Mouse (Mus musculus) heart, embryonic 14.5 days (tissue): ENCODE data around the gene Yipf1. TPM values are rescaled to one million over a fixed set of nuclear protein-coding genes. Genes with fewer than 3 reads are reported as not detected.

Experiments
- ATAC-seq: fragments of 200-750 bp; cut with Nextera tagmentation; 2 replicates; pipeline ENCODE4 v1.8.0; 2017; ENCODE audit warnings: low read depth, moderate TSS enrichment; ENCODE audit not compliant: insufficient number of reproducible peaks, insufficient read depth, low FRiP score
- H3K27ac ChIP-seq, 2 experiments: fragments of 200-500 bp in 1 of 2; fragments of 300-500 bp in 1 of 2; sonication (generic) in 1 of 2; replicated peaks in 1 of 2; 2 replicates each; pipeline ENCODE4 v1.5.1; 2012 to 2014; ENCODE audit warnings: low read depth in 2 of 2, low read length in 2 of 2, control low read depth in 1 of 2, mild to moderate bottlenecking in 1 of 2, mixed read lengths in 1 of 2; ENCODE audit not compliant: control insufficient read depth in 1 of 2, insufficient read depth in 1 of 2
- H3K27me3 ChIP-seq: fragments of 300-500 bp; sonication (generic); 2 replicates; pipeline ENCODE4 v1.6.1; 2014; ENCODE audit warnings: mild to moderate bottlenecking, low read length, control low read depth; ENCODE audit not compliant: control insufficient read depth, insufficient read depth
- H3K36me3 ChIP-seq: fragments of 300-500 bp; sonication (generic); 2 replicates; pipeline ENCODE4 v1.6.1; 2014; ENCODE audit warnings: mild to moderate bottlenecking, control low read depth, low read length, mixed read lengths; ENCODE audit not compliant: control insufficient read depth, insufficient read depth
- H3K4me1 ChIP-seq, 2 experiments: fragments of 200-500 bp in 1 of 2; fragments of 300-500 bp in 1 of 2; sonication (generic) in 1 of 2; 2 replicates each; pipeline ENCODE4 v1.6.1; 2012 to 2014; ENCODE audit warnings: low read length in 2 of 2, control low read depth in 1 of 2, mixed read lengths in 1 of 2; ENCODE audit not compliant: control insufficient read depth in 2 of 2, insufficient read depth in 2 of 2
- H3K4me2 ChIP-seq: fragments of 300-500 bp; sonication (generic); 2 replicates; pipeline ENCODE4 v1.6.1; 2014; ENCODE audit warnings: mild to moderate bottlenecking, low read length
- H3K4me3 ChIP-seq, 2 experiments: fragments of 200-500 bp in 1 of 2; fragments of 300-500 bp in 1 of 2; sonication (generic) in 1 of 2; 2 replicates each; pipeline ENCODE4 v1.5.1; 2012 to 2014; ENCODE audit warnings: low read length in 2 of 2, mild to moderate bottlenecking in 2 of 2, control low read depth in 1 of 2, low read depth in 1 of 2, moderate library complexity in 1 of 2; ENCODE audit not compliant: control insufficient read depth in 1 of 2, insufficient read depth in 1 of 2
- H3K9ac ChIP-seq: fragments of 300-500 bp; sonication (generic); 2 replicates; pipeline ENCODE4 v1.6.1; 2014; ENCODE audit warnings: mild to moderate bottlenecking, low read length
- H3K9me3 ChIP-seq: fragments of 300-500 bp; sonication (generic); 2 replicates; pipeline ENCODE4 v1.6.1; 2016; ENCODE audit warnings: low read length, control low read depth; ENCODE audit not compliant: control insufficient read depth
- WGBS: fragments of 180-500 bp; shearing (Covaris S2); extraction: QIAGEN DNeasy Blood & Tissue Kit; methylation state at CpG from one replicate; pipeline ENCODE4 v1.1.7; 2014; 5-methylcytosine and 5-hydroxymethylcytosine counted together
- polyA plus RNA-seq: library from polyadenylated mRNA; unstranded; fragments of >200 nt; fragmentation: Nextera tagmentation; extraction: Ambion mirVana; gene quantifications from 2 replicates; pipeline ENCODE4 v1.2.1, GENCODE M21; 2014

Gene Yipf1
- polyA plus RNA-seq, 1 experiment from 2014 or later, result 49.7 TPM

DNA sequence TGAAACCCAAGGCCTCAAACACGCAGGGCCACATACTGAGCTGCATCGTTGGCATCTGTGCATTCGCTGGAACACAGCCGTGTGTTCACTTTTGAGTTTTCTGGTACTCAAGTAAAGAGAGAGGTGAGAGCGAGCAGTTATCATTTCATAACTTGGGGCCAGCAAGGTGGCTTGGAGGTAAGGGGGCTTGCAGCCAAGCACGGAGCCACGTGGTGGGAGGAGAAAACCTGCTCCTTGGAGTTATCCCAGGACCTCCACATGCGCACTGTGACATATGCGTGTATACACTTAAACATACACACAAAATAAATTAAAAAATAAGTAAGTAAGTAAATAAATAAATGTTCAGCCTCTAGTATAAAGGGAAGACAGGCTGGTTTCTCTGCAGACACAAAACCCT is 11.9 kb upstream of the Yipf1 start:
- Histone ChIP-seq H3K27me3 (0 out of 2 replicates have a peak, but pooled peaks cover 3% of the 10 kb centered on the region), H3K9me3 (no peaks in the 10 kb centered on the region), H3K9ac (no peak overlapping the region), H3K4me2 (no peak overlapping the region), H3K4me3 (no peak overlapping the region), H3K4me1 (no peaks in the 10 kb centered on the region; a peak in 1 of 4 replicates), H3K36me3 (no peaks in the 10 kb centered on the region), H3K27ac (no peak overlapping the region)
- 87% methylated on average over 9 of the region's 9 CpGs for WGBS
- ATAC-seq, result no peak

DNA sequence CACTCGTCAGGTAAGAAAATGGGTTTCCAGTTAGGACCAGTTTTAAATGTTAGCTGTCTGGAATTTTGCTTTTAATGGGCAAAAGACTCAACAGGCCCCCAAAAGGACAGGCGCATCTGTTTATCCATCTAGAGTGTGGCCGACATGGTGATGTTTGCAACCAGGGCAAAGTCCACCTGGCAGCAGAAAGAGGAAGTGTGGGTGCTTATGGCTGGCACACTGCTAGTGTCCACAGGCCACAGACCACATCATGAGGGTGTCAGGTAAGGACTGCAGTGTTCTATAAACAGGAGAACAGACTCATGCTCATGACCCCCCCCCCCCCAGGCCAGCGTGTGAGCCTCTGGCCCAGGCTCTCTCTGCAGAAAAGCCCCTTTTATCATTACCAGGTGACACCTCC is 11.3 kb upstream of the Yipf1 start:
- ATAC-seq, result no peak
- Histone ChIP-seq H3K4me2 (no peak overlapping the region), H3K4me3 (no peak overlapping the region), H3K36me3 (no peaks in the 10 kb centered on the region), H3K27me3 (0 out of 2 replicates have a peak, but pooled peaks cover 3% of the 10 kb centered on the region), H3K27ac (no peak overlapping the region), H3K9me3 (no peaks in the 10 kb centered on the region), H3K9ac (no peak overlapping the region), H3K4me1 (no peaks in the 10 kb centered on the region; a peak in 1 of 4 replicates)
- WGBS, result 67% methylated on average over 4 of the region's 4 CpGs

DNA sequence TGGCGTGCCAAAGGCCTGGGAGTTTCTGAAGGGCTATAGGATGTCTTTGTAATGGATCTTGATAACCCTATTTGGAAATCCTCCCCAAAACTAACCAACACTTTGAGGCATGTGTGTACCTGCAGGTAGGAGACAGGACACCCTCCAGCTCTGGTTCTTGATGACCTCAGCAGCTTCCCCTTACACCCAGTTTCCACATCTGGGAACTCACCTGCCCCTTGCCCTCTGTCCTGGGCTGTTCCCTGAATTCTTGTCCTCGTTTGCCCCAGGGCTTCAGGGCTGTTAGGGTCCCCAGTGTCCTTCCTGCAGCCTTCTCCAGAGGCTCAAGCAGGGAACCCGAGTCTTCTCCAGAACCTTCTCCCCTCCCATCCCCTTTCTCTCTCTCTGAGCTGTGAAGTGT is 10.6 kb upstream of the Yipf1 start:
- no peaks in the 10 kb centered on the region for H3K36me3 ChIP-seq
- no peak overlapping the region for H3K9ac ChIP-seq
- H3K27me3 ChIP-seq, result 0 out of 2 replicates have a peak, but pooled peaks cover 3% of the 10 kb centered on the region
- no peaks in the 10 kb centered on the region for H3K9me3 ChIP-seq
- no peak overlapping the region for H3K4me2 ChIP-seq
- no peak overlapping the region for H3K4me3 ChIP-seq
- WGBS, result 57% methylated on average over 3 of the region's 3 CpGs
- H3K27ac ChIP-seq, result no peak overlapping the region
- no peak for ATAC-seq
- H3K4me1 ChIP-seq, result no peaks in the 10 kb centered on the region; a peak in 1 of 4 replicates

GRCm38 (mm10) chr4:107306966-107307365 is 7.2 kb upstream of the Yipf1 start, which contains the start of gene Dio1:
TSS of gene Dio1 (minus strand) at chr4:107307169.
- H3K9me3 ChIP-seq, result no peaks in the 10 kb centered on the region
- no peak within 1 kb of the TSS for H3K9ac ChIP-seq
- no peak within 1 kb of the TSS for H3K4me3 ChIP-seq
- 0 out of 2 replicates have a peak, but pooled peaks cover 3% of the 10 kb centered on the region for H3K27me3 ChIP-seq
- 46% methylated on average over 6 of the region's 6 CpGs for WGBS
- H3K4me2 ChIP-seq, result no peak within 1 kb of the TSS
- H3K4me1 ChIP-seq, result no peaks in the 10 kb centered on the region; a peak in 1 of 4 replicates
- H3K36me3 ChIP-seq, result no peaks in the 10 kb centered on the region
- H3K27ac ChIP-seq, result no peak within 1 kb of the TSS
- ATAC-seq, result no peak

DNA sequence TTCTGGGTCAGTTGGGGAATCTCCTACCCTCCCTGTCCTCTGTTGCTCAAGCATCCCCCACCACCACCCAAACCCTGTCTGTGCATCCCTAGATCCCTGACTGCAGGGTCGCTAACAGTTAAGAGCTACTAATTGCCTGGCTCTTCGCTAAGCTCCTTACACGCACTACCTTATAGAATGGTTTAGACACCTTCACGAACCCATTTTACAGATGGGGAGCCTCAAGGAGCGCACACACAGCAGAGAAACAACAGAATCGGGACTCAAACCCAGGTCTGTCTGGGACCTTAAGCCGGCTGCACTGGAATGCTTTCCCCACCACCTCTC is 279 bp downstream of the Yipf1 start:
- H3K4me3 ChIP-seq, result peak overlapping the region; percentile 60 to 76
- H3K36me3 ChIP-seq, result peaks cover 31% of the 10 kb centered on the region
- H3K4me1 ChIP-seq, result peaks cover 3 to 5% of the 10 kb centered on the region in 2 experiments; a peak in 3 of 4 replicates
- H3K4me2 ChIP-seq, result peak overlapping the region; percentile 80
- no peak for ATAC-seq
- no peak overlapping the region for H3K27ac ChIP-seq
- WGBS, result 14% methylated on average over 7 of the region's 7 CpGs
- H3K27me3 ChIP-seq, result no peaks in the 10 kb centered on the region
- peak overlapping the region; percentile 74 for H3K9ac ChIP-seq
- no peaks in the 10 kb centered on the region for H3K9me3 ChIP-seq

- no peak for ATAC-seq
- Histone ChIP-seq H3K4me2 (no peak overlapping the region), H3K27ac (no peak overlapping the region), H3K36me3 (peaks cover 69% of the 10 kb centered on the region), H3K27me3 (no peaks in the 10 kb centered on the region), H3K9me3 (no peaks in the 10 kb centered on the region), H3K4me1 (peaks cover 3 to 5% of the 10 kb centered on the region in 2 experiments; a peak in 3 of 4 replicates), H3K9ac (no peak overlapping the region), H3K4me3 (no peak overlapping the region)
- WGBS, result 71% methylated on average over 8 of the region's 8 CpGs
These were observed 4.5 kb downstream of the Yipf1 start for GRCm38 (mm10) chr4:107318646-107319045.

GRCm38 (mm10) chr4:107321041-107321440 is 6.9 kb downstream of the Yipf1 start:
- H3K4me2 ChIP-seq, result no peak overlapping the region
- WGBS, result 85% methylated on average over 2 of the region's 2 CpGs
- no peaks in the 10 kb centered on the region for H3K4me1 ChIP-seq
- no peak overlapping the region for H3K9ac ChIP-seq
- ATAC-seq, result no peak
- no peaks in the 10 kb centered on the region for H3K27me3 ChIP-seq
- H3K9me3 ChIP-seq, result no peaks in the 10 kb centered on the region
- H3K36me3 ChIP-seq, result peaks cover 75% of the 10 kb centered on the region
- no peak overlapping the region for H3K4me3 ChIP-seq
- H3K27ac ChIP-seq, result no peak overlapping the region

DNA sequence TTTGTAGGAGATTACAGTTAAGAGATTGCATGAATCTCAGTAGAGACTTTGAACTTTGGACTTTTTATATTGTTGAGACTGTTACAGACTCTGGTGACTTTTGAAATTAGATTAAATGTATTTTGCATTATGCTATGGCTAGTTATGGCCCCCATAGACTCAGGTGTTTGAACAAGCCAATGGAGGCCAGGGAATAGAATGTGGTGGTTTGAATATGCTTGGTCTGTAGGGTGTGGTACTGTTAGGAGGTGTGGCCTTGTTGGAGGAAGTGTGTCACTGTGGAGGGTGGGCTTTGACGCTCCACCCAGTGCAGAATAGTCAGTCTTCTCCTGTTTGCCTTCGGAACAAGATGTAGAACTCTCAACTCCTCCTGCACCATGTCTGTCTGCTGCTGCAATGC is 8.9 kb downstream of the Yipf1 start:
- ATAC-seq, result no peak
- Histone ChIP-seq H3K36me3 (peaks cover 65% of the 10 kb centered on the region), H3K27me3 (no peaks in the 10 kb centered on the region), H3K4me3 (no peak overlapping the region), H3K4me1 (no peaks in the 10 kb centered on the region), H3K9ac (no peak overlapping the region), H3K9me3 (no peaks in the 10 kb centered on the region), H3K27ac (no peak overlapping the region), H3K4me2 (no peak overlapping the region)
- WGBS, result 98% methylated on average over 2 of the region's 2 CpGs
